Mouse (Mus musculus) midbrain, postnatal 0 days (tissue): ENCODE data around the gene Ttc21a. TPM values are rescaled to one million over a fixed set of nuclear protein-coding genes. Genes with fewer than 3 reads are reported as not detected.

Source experiments
- ATAC-seq: fragments of 200-750 bp; cut with Nextera tagmentation; 2 replicates; pipeline ENCODE4 v1.8.0; 2017; ENCODE audit warnings: moderate number of reproducible peaks, mild to moderate bottlenecking, moderate TSS enrichment, moderate library complexity; ENCODE audit not compliant: low FRiP score
- DNase-seq: peaks from one replicate; pipeline ENCODE4 v3.0.0-alpha.2; 2015; ENCODE audit warnings: low spot score
- H3K27ac ChIP-seq: fragments of 300-500 bp; sonication (generic); 2 replicates; pipeline ENCODE4 v1.5.1; 2014; ENCODE audit warnings: low read depth, mild to moderate bottlenecking, low read length, mixed read lengths
- H3K27me3 ChIP-seq: fragments of 300-500 bp; sonication (generic); 2 replicates; pipeline ENCODE4 v1.6.1; 2014; ENCODE audit warnings: low read length, control low read depth, mixed read lengths; ENCODE audit not compliant: insufficient read depth
- H3K36me3 ChIP-seq: fragments of 300-500 bp; sonication (generic); 2 replicates; pipeline ENCODE4 v1.6.1; 2014; ENCODE audit warnings: low read length, control low read depth, mixed read lengths; ENCODE audit not compliant: insufficient read depth
- H3K4me1 ChIP-seq: fragments of 300-500 bp; sonication (generic); 2 replicates; pipeline ENCODE4 v1.6.1; 2014; ENCODE audit warnings: mild to moderate bottlenecking, control low read depth, antibody characterized with exemption, low read length, mixed read lengths; ENCODE audit not compliant: insufficient read depth
- H3K4me2 ChIP-seq: fragments of 300-500 bp; sonication (generic); 2 replicates; pipeline ENCODE4 v1.6.1; 2014; ENCODE audit warnings: low read depth, mild to moderate bottlenecking, low read length, mixed read lengths; ENCODE audit not compliant: poor library complexity, severe bottlenecking
- H3K4me3 ChIP-seq: fragments of 300-500 bp; sonication (generic); 2 replicates; pipeline ENCODE4 v1.5.1; 2014; ENCODE audit warnings: low read depth, mild to moderate bottlenecking, low read length, moderate library complexity
- H3K9ac ChIP-seq: fragments of 300-500 bp; sonication (generic); replicated peaks from 2 replicates; pipeline ENCODE4 v1.6.1; 2014; ENCODE audit warnings: mild to moderate bottlenecking, low read length, moderate library complexity, mixed read lengths; ENCODE audit not compliant: poor library complexity, severe bottlenecking
- H3K9me3 ChIP-seq: fragments of 300-500 bp; sonication (generic); 2 replicates; pipeline ENCODE4 v1.6.1; 2016; ENCODE audit warnings: low read length, control low read depth
- CTCF ChIP-seq: IDR thresholded peaks from 2 replicates; pipeline ENCODE4 v1.5.1; 2016; ENCODE audit warnings: antibody characterized with exemption, mild to moderate bottlenecking
- WGBS: fragments of 180-500 bp; shearing (Covaris S2); extraction: QIAGEN DNeasy Blood & Tissue Kit; methylation state at CpG from one replicate; pipeline ENCODE4 v1.1.7; 2014; 5-methylcytosine and 5-hydroxymethylcytosine counted together
- polyA plus RNA-seq: library from polyadenylated mRNA; unstranded; fragments of >200 nt; fragmentation: Nextera tagmentation; extraction: Ambion mirVana; gene quantifications from 2 replicates; pipeline ENCODE4 v1.2.1, GENCODE M21; 2015
- total RNA-seq: library from RNA; depleted of rRNA; stranded (reverse); fragments of >200 nt; gene quantifications from 2 replicates; pipeline ENCODE4 v1.2.3, GENCODE M21; 2014

Ttc21a gene
- total and polyA plus RNA-seq, 2 experiments from 2014 or later: 1.4 to 4.6 TPM

- Histone ChIP-seq H3K4me1 (no peaks in the 10 kb centered on the region), H3K27ac (no peak overlapping the region), H3K4me3 (no peak overlapping the region), H3K4me2 (no peak overlapping the region), H3K36me3 (peaks cover 91% of the 10 kb centered on the region), H3K9me3 (no peaks in the 10 kb centered on the region), H3K27me3 (no peaks in the 10 kb centered on the region), H3K9ac (no peak overlapping the region)
- DNase-seq (no peak), ATAC-seq (no peak)
- 90% methylated on average over 3 of the region's 3 CpGs for WGBS
- TF ChIP-seq CTCF: no peak
Observed at GRCm38 (mm10) chr9:119909931-119910330, 27.5 kb upstream of the Ttc21a start.

GRCm38 (mm10) chr9:119913087-119913838, 24.1 kb upstream of the Ttc21a start:
- no peak overlapping the region for H3K9ac ChIP-seq
- H3K9me3 ChIP-seq: no peaks in the 10 kb centered on the region
- no peak overlapping the region for H3K4me3 ChIP-seq
- no peak overlapping the region for H3K27ac ChIP-seq
- DNase-seq (no peak), ATAC-seq (no peak)
- no peaks in the 10 kb centered on the region for H3K4me1 ChIP-seq
- 69% methylated on average over 13 of the region's 13 CpGs for WGBS
- peak; percentile 60 for TF ChIP-seq CTCF
- H3K4me2 ChIP-seq: no peak overlapping the region
- peaks cover 82% of the 10 kb centered on the region for H3K36me3 ChIP-seq
- H3K27me3 ChIP-seq: no peaks in the 10 kb centered on the region

- H3K4me2 ChIP-seq: no peak overlapping the region
- no peak for TF ChIP-seq CTCF
- no peak for DNase-seq
- 100% methylated on average over 1 of the region's 1 CpGs for WGBS
- ATAC-seq: no peak
- peaks cover 69% of the 10 kb centered on the region for H3K36me3 ChIP-seq
- no peak overlapping the region for H3K4me3 ChIP-seq
- H3K27me3 ChIP-seq: no peaks in the 10 kb centered on the region
- H3K4me1 ChIP-seq: no peaks in the 10 kb centered on the region
- no peak overlapping the region for H3K27ac ChIP-seq
- no peak overlapping the region for H3K9ac ChIP-seq
- H3K9me3 ChIP-seq: no peaks in the 10 kb centered on the region
Observed at GRCm38 (mm10) chr9:119919858-119920257, 17.5 kb upstream of the Ttc21a start.

GRCm38 (mm10) chr9:119923462-119923861, 13.9 kb upstream of the Ttc21a start:
- ATAC-seq (no peak), DNase-seq (no peak)
- Histone ChIP-seq H3K27me3 (no peaks in the 10 kb centered on the region), H3K36me3 (peaks cover 80% of the 10 kb centered on the region), H3K9ac (no peak overlapping the region), H3K4me3 (no peak overlapping the region), H3K4me2 (no peak overlapping the region), H3K9me3 (no peaks in the 10 kb centered on the region), H3K27ac (no peak overlapping the region), H3K4me1 (no peaks in the 10 kb centered on the region)
- TF ChIP-seq CTCF: no peak
- WGBS: 94% methylated on average over 4 of the region's 4 CpGs

GRCm38 (mm10) chr9:119925120-119925657, 12.2 kb upstream of the Ttc21a start:
- WGBS: 90% methylated on average over 16 of the region's 16 CpGs
- no peak overlapping the region for H3K27ac ChIP-seq
- no peak for TF ChIP-seq CTCF
- no peaks in the 10 kb centered on the region for H3K4me1 ChIP-seq
- no peak overlapping the region for H3K4me3 ChIP-seq
- H3K27me3 ChIP-seq: no peaks in the 10 kb centered on the region
- DNase-seq (no peak), ATAC-seq (no peak)
- H3K9me3 ChIP-seq: no peaks in the 10 kb centered on the region
- H3K9ac ChIP-seq: no peak overlapping the region
- H3K4me2 ChIP-seq: no peak overlapping the region
- H3K36me3 ChIP-seq: peaks cover 81% of the 10 kb centered on the region

- no peak for TF ChIP-seq CTCF
- Histone ChIP-seq H3K9me3 (no peaks in the 10 kb centered on the region), H3K4me1 (no peaks in the 10 kb centered on the region), H3K4me2 (no peak overlapping the region), H3K36me3 (peaks cover 83% of the 10 kb centered on the region), H3K27ac (no peak overlapping the region), H3K4me3 (no peak overlapping the region), H3K9ac (no peak overlapping the region), H3K27me3 (no peaks in the 10 kb centered on the region)
- ATAC-seq (no peak), DNase-seq (no peak)
- WGBS: 66% methylated on average over 8 of the region's 8 CpGs
Observed at GRCm38 (mm10) chr9:119925729-119926128, 11.7 kb upstream of the Ttc21a start.
